Mouse (Mus musculus) embryonic facial prominence, embryonic 14.5 days (tissue): Measurements from ENCODE around the gene Rtl8a. TPM values are rescaled to one million over a fixed set of nuclear protein-coding genes. Genes with fewer than 3 reads are reported as not detected.
A peak's percentile ranks its signal among the peaks of the same experiment; 100 is the strongest.
"Not testable (repeated sequence)": the region's sequence is repeated elsewhere in the genome, so short reads cannot be mapped to it uniquely, and the experiment has no call there.

Experiments
- ATAC-seq: fragments of 200-750 bp; cut with Nextera tagmentation; 2 replicates; pipeline ENCODE4 v1.8.0; 2017; ENCODE audit warnings: low read depth, moderate number of reproducible peaks, moderate TSS enrichment
- DNase-seq: peaks from one replicate; pipeline ENCODE4 v3.0.0-alpha.2; 2015; ENCODE audit warnings: low spot score
- H3K27ac ChIP-seq: fragments of 300-500 bp; sonication (generic); replicated peaks from 2 replicates; pipeline ENCODE4 v1.5.1; 2014; ENCODE audit warnings: low read depth, mild to moderate bottlenecking, low read length, moderate library complexity
- H3K27me3 ChIP-seq: fragments of 300-500 bp; sonication (generic); replicated peaks from 2 replicates; pipeline ENCODE4 v1.6.1; 2014; ENCODE audit warnings: low read length; ENCODE audit not compliant: control insufficient read depth, insufficient read depth
- H3K36me3 ChIP-seq: fragments of 300-500 bp; sonication (generic); 2 replicates; pipeline ENCODE4 v1.6.1; 2014; ENCODE audit warnings: low read length, mixed read lengths; ENCODE audit not compliant: control insufficient read depth, insufficient read depth
- H3K4me1 ChIP-seq: fragments of 300-500 bp; sonication (generic); 2 replicates; pipeline ENCODE4 v1.6.1; 2014; ENCODE audit warnings: antibody characterized with exemption, low read length; ENCODE audit not compliant: control insufficient read depth, insufficient read depth
- H3K4me2 ChIP-seq: fragments of 300-500 bp; sonication (generic); 2 replicates; pipeline ENCODE4 v1.6.1; 2014; ENCODE audit warnings: low read depth, mild to moderate bottlenecking, low read length, moderate library complexity, mixed read lengths
- H3K4me3 ChIP-seq: fragments of 300-500 bp; sonication (generic); 2 replicates; pipeline ENCODE4 v1.5.1; 2014; ENCODE audit warnings: low read depth, mild to moderate bottlenecking, low read length
- H3K9ac ChIP-seq: fragments of 300-500 bp; sonication (generic); 2 replicates; pipeline ENCODE4 v1.6.1; 2014; ENCODE audit warnings: low read depth, mild to moderate bottlenecking, low read length, moderate library complexity, mixed read lengths
- H3K9me3 ChIP-seq: fragments of 300-500 bp; sonication (generic); 2 replicates; pipeline ENCODE4 v1.6.1; 2016; ENCODE audit warnings: low read length; ENCODE audit not compliant: control insufficient read depth
- WGBS: fragments of 180-500 bp; shearing (Covaris S2); extraction: QIAGEN DNeasy Blood & Tissue Kit; methylation state at CpG from one replicate; pipeline ENCODE4 v1.1.7; 2014; 5-methylcytosine and 5-hydroxymethylcytosine counted together
- polyA plus RNA-seq: library from polyadenylated mRNA; unstranded; fragments of >200 nt; fragmentation: Nextera tagmentation; extraction: Ambion mirVana; gene quantifications from 2 replicates; pipeline ENCODE4 v1.2.1, GENCODE M21; 2014

Gene Rtl8a
- polyA plus RNA-seq, 1 experiment from 2014 or later = 81.6 TPM

DNA sequence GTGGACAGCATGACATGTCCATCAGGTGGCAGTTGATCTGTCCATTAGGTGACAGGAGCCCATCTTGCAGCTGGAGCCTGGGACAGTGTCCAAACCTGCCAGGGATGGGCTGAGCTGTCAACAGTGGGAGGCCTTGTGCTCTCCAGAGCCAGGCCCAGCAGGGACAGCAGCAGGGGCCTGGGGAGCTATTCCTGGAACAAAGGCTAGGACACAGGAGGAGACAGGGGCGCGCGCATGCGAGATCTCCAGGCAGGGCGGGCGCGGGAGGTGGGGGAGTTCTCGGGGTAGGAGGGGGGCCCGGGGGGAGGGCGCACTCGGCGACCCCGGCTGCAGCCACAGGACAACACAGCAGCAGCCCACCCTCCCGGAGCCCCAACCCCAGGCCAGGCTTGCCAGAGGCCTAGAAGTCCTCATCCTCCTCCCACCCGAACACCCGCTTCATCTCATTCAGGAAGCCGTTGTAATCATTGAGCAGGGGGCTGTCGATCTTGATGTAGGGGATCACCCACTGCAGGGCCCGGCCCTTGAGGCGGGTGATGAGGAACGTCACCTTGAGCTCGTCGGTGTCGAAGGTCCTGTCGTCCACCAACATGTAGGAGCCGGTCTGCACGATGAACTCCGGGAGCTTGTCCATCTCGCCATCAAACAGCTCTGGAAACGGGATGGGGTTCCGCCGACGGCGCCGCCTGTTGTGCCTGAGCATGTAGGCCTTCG is 26.2 kb upstream of the Rtl8a start:
- H3K27me3 ChIP-seq, H3K4me1 ChIP-seq, H3K27ac ChIP-seq, DNase-seq, H3K36me3 ChIP-seq, H3K9me3 ChIP-seq: not testable (repeated sequence)
- H3K4me2 ChIP-seq = peak overlapping the region; percentile 32; the same call in 1 of the 2 replicates
- WGBS = no CpG with 5 or more reads among the region's 36 CpGs
- peak overlapping the region; percentile 33 for H3K4me3 ChIP-seq
- peak; percentile 54 for ATAC-seq
- H3K9ac ChIP-seq = 0 out of 2 replicates have a peak overlapping the region, but pooled peaks have one; percentile 35

DNA sequence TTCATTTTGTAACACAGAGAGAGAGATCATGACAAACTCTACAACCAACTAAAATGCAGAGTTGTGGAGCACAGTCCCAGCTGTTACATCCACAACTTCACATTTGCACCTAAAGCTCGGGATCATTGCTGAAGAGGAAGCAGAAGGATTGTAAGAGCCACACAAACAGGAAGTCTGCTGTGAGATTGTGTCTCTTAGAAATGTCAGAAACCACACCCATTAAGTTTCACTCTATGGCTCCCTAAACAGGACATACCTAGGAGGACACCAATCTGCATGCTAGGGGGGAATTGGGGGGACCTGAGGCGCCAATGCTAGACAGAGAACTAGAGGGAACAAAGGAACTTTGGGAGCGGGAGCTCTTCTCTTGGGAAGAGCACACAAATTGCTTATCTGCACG is 9.4 kb upstream of the Rtl8a start:
- H3K36me3 ChIP-seq, H3K27me3 ChIP-seq, H3K9me3 ChIP-seq, H3K4me1 ChIP-seq, H3K27ac ChIP-seq, DNase-seq, H3K4me3 ChIP-seq, ATAC-seq, H3K9ac ChIP-seq, H3K4me2 ChIP-seq: not testable (repeated sequence)
- WGBS = 71% methylated on average over 4 of the region's 4 CpGs

DNA sequence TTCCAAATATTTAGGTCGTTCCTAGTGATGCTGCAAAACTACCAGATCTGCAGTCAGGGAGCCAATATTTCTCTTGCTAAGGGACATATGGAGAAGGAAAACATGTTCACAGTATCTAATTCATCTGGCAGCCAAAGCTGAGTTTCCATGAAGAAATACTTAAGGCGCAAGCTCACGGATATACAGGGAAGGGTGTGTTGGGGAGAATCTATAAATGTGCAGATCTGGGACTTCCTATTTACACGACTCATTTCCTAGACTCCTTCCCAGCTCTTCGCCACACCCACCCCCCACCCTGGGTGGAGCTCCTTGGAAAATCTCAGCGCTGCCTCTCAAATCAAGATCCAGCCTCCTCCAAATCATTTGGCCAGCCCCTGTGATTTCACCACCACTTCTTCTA is 2.4 kb upstream of the Rtl8a start:
- H3K4me3 ChIP-seq = no peak overlapping the region
- peaks cover 2% of the 10 kb centered on the region; the same call in 1 of the 2 replicates for H3K4me1 ChIP-seq

GRCm38 (mm10) chrX:53642604-53642979 is 890 bp downstream of the Rtl8a start:
- not testable (repeated sequence) for H3K9me3 ChIP-seq, ATAC-seq, H3K4me3 ChIP-seq, H3K36me3 ChIP-seq, DNase-seq, H3K27ac ChIP-seq, H3K4me1 ChIP-seq, H3K27me3 ChIP-seq, H3K9ac ChIP-seq
- H3K4me2 ChIP-seq = 0 out of 2 replicates have a peak overlapping the region, but pooled peaks have one; percentile 26
- WGBS = 58% methylated on average over 3 of the region's 4 CpGs

More for the DNA sequence above, 2.4 kb upstream of the Rtl8a start:
- Histone ChIP-seq H3K36me3 (no peaks in the 10 kb centered on the region), H3K9ac (no peak overlapping the region), H3K4me2 (no peak overlapping the region), H3K27ac (no peak overlapping the region), H3K9me3 (no peaks in the 10 kb centered on the region), H3K27me3 (no peaks in the 10 kb centered on the region)
- DNase-seq (no peak), ATAC-seq (no peak)
- 71% methylated on average over 6 of the region's 6 CpGs for WGBS

DNA sequence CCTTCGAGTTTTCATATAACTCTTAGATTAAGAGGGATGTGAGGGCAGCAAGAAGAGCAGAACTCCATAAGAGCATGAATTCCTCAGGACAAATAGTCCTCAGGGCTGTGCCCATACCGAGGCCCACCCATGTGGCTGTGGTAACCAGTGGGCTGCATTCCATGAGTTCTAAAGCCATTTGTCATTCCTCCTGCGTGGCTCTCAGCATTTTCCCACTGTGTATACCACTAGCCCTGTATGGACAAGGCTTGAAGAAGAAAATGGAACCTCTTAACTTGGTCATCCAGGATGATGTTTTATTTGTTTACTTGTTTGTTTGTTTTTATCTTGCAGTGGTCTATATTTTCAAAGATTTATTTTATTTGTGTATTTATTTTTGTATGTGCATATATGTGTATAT is 5.4 kb downstream of the Rtl8a start:
- DNase-seq, H3K36me3 ChIP-seq, H3K9ac ChIP-seq, H3K4me2 ChIP-seq, H3K9me3 ChIP-seq, H3K27me3 ChIP-seq, H3K4me1 ChIP-seq, ATAC-seq, H3K27ac ChIP-seq, H3K4me3 ChIP-seq: not testable (repeated sequence)
- 55% methylated on average over 2 of the region's 3 CpGs for WGBS

DNA sequence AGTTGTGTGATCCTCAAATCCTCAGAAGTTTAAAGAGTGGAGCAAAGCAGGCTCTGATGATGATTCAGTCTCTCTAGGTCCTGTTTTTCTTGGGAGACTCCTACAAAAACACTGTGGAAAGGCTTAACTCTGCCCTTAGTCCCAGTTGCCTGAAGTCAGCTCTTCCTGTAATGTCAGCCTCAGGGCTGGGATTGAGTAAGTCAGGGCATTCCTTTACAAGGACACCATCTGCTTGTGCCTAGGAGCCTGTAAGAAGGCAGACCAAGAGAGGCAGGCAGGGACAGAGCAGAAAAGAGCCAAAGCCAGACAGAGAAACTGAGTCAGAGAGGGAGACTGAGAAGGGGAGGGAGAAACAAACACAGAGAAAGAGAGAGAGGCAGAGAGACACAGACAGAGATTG is 32.1 kb downstream of the Rtl8a start:
- H3K9me3 ChIP-seq, H3K27ac ChIP-seq, ATAC-seq, H3K36me3 ChIP-seq, H3K9ac ChIP-seq, H3K27me3 ChIP-seq, H3K4me1 ChIP-seq, H3K4me3 ChIP-seq, DNase-seq, H3K4me2 ChIP-seq: not testable (repeated sequence)

- Histone ChIP-seq H3K27me3 (no peaks in the 10 kb centered on the region), H3K9me3 (no peaks in the 10 kb centered on the region), H3K36me3 (no peaks in the 10 kb centered on the region), H3K4me1 (no peaks in the 10 kb centered on the region), H3K4me3 (no peak overlapping the region), H3K9ac (no peak overlapping the region), H3K27ac (no peak overlapping the region), H3K4me2 (no peak overlapping the region)
- DNase-seq = peak; percentile 43
- 2% methylated on average over 3 of the region's 3 CpGs for WGBS
- ATAC-seq = no peak
Observed at GRCm38 (mm10) chrX:53610571-53610970, 32.9 kb downstream of the Rtl8a start.

- H3K4me1 ChIP-seq, H3K36me3 ChIP-seq, ATAC-seq, H3K27ac ChIP-seq, H3K27me3 ChIP-seq, DNase-seq, H3K9me3 ChIP-seq: not testable (repeated sequence)
- WGBS = 86% methylated on average over 1 of the region's 4 CpGs
- Histone ChIP-seq H3K4me3 (peak within 1 kb of the TSS; percentile 48), H3K9ac (peak within 1 kb of the TSS; percentile 64), H3K4me2 (peak within 1 kb of the TSS; percentile 54)
Observed at GRCm38 (mm10) chrX:53608879-53609278, 34.6 kb downstream of the Rtl8a start, which contains the start of gene Gm14597. Gm14597 (minus strand) TSS chrX:53608979.
